Mouse (Mus musculus) embryonic facial prominence, embryonic 12.5 days (tissue): ENCODE measurements around the gene Arl3. TPM values are rescaled to one million over a fixed set of nuclear protein-coding genes. Genes with fewer than 3 reads are reported as not detected.

ENCODE experiments used
- ATAC-seq: fragments of 200-750 bp; cut with Nextera tagmentation; 2 replicates; pipeline ENCODE4 v1.8.0; 2017; ENCODE audit not compliant: insufficient number of reproducible peaks, insufficient read depth, low FRiP score, low TSS enrichment
- H3K27ac ChIP-seq: fragments of 300-500 bp; sonication (generic); 2 replicates; pipeline ENCODE4 v1.5.1; 2016; ENCODE audit warnings: mild to moderate bottlenecking
- H3K27me3 ChIP-seq: fragments of 300-500 bp; sonication (generic); 2 replicates; pipeline ENCODE4 v1.6.1; 2016; ENCODE audit warnings: mild to moderate bottlenecking, moderate library complexity
- H3K36me3 ChIP-seq: fragments of 300-500 bp; sonication (generic); 2 replicates; pipeline ENCODE4 v1.6.1; 2016; ENCODE audit warnings: mild to moderate bottlenecking
- H3K4me1 ChIP-seq: fragments of 300-500 bp; sonication (generic); 2 replicates; pipeline ENCODE4 v1.6.1; 2016
- H3K4me2 ChIP-seq: fragments of 300-500 bp; sonication (generic); replicated peaks from 2 replicates; pipeline ENCODE4 v1.6.1; 2016; ENCODE audit warnings: mild to moderate bottlenecking, moderate library complexity
- H3K4me3 ChIP-seq: fragments of 300-500 bp; sonication (generic); 2 replicates; pipeline ENCODE4 v1.5.1; 2016; ENCODE audit warnings: mild to moderate bottlenecking
- H3K9ac ChIP-seq: fragments of 300-500 bp; sonication (generic); 2 replicates; pipeline ENCODE4 v1.6.1; 2016; ENCODE audit warnings: mild to moderate bottlenecking, moderate library complexity
- H3K9me3 ChIP-seq: fragments of 300-500 bp; sonication (generic); 2 replicates; pipeline ENCODE4 v1.6.1; 2016; ENCODE audit warnings: mild to moderate bottlenecking, moderate library complexity
- WGBS: fragments of 180-500 bp; shearing (Covaris S2); methylation state at CpG from one replicate; pipeline ENCODE4 v1.1.7; 2016; 5-methylcytosine and 5-hydroxymethylcytosine counted together
- polyA plus RNA-seq: library from polyadenylated mRNA; unstranded; fragments of >200 nt; fragmentation: Nextera tagmentation; extraction: Ambion mirVana; gene quantifications from 2 replicates; pipeline ENCODE4 v1.2.1, GENCODE M21; 2016

Arl3 gene
- polyA plus RNA-seq, 1 experiment from 2014 or later, result 191 TPM

- no peak for ATAC-seq
- Histone ChIP-seq H3K4me1 (peaks cover 67% of the 10 kb centered on the region), H3K27ac (peak overlapping the region; percentile 91), H3K9ac (0 out of 2 replicates have a peak overlapping the region, but pooled peaks have one; percentile 5), H3K36me3 (0 out of 2 replicates have a peak, but pooled peaks cover 6% of the 10 kb centered on the region), H3K9me3 (no peaks in the 10 kb centered on the region), H3K4me2 (peak overlapping the region; percentile 35), H3K27me3 (no peaks in the 10 kb centered on the region), H3K4me3 (no peak overlapping the region)
- WGBS, result 4% methylated on average over 16 of the region's 16 CpGs
Measured at GRCm38 (mm10) chr19:46531071-46532030, 41.6 kb downstream of the Arl3 start.

- no peaks in the 10 kb centered on the region for H3K36me3 ChIP-seq
- ATAC-seq, result peak; percentile 24; the same call in 1 of the 2 replicates
- peak overlapping the region; percentile 35 for H3K4me2 ChIP-seq
- no peak overlapping the region for H3K9ac ChIP-seq
- H3K4me3 ChIP-seq, result no peak overlapping the region
- peaks cover 75% of the 10 kb centered on the region for H3K4me1 ChIP-seq
- no peaks in the 10 kb centered on the region for H3K27me3 ChIP-seq
- H3K9me3 ChIP-seq, result no peaks in the 10 kb centered on the region
- H3K27ac ChIP-seq, result peak overlapping the region; percentile 91
- WGBS, result 6% methylated on average over 8 of the region's 8 CpGs
Measured at GRCm38 (mm10) chr19:46530449-46530990, 42.5 kb downstream of the Arl3 start.

- Histone ChIP-seq H3K4me2 (peak overlapping the region; percentile 57), H3K4me1 (peaks cover 81% of the 10 kb centered on the region), H3K4me3 (no peak overlapping the region), H3K27ac (peak overlapping the region; percentile 91), H3K36me3 (no peaks in the 10 kb centered on the region), H3K9ac (peak overlapping the region; percentile 45; the same call in 1 of the 2 replicates), H3K27me3 (no peaks in the 10 kb centered on the region), H3K9me3 (no peaks in the 10 kb centered on the region)
- ATAC-seq, result no peak
- WGBS, result 9% methylated on average over 13 of the region's 13 CpGs
Measured at GRCm38 (mm10) chr19:46529601-46530448, 43.2 kb downstream of the Arl3 start.

DNA sequence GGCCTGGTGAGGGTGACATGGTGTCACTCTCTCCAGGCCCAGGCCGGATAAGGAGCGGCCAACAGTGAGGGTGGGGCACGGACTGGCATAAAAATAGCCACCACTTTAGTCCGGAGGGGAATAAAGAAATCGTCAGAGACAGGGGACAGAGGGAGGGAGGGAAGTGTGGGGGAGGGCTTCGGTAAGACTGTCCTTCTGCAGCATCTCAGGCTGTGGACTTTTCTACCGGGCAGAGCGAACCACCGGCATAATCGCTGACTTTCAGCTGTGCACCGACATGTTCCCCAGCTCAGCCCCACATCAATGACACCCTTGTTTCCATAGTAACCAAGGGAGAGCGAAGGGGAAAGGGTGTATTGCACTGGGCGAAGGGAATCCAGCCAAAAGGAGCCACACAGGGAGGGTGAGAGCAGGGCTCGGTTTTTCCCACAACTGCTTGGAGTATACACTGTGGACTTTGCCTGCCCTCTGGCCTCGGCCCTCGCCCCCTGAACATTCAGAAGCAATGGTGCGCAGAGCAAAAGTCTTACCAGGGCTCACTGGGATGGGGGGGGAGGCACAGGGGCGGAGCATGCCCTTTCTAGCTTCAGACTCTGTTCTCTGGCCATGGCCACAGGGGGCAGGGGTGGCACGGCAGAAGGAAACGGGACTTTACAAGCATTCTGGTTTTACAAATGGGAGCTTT, 44.3 kb downstream of the Arl3 start:
- Histone ChIP-seq H3K27ac (peak overlapping the region; percentile 91), H3K27me3 (no peaks in the 10 kb centered on the region), H3K9ac (peak overlapping the region; percentile 45; the same call in 1 of the 2 replicates), H3K36me3 (no peaks in the 10 kb centered on the region), H3K4me3 (peak overlapping the region; percentile 20), H3K4me1 (peaks cover 89% of the 10 kb centered on the region), H3K9me3 (no peaks in the 10 kb centered on the region), H3K4me2 (peak overlapping the region; percentile 57)
- 2% methylated on average over 20 of the region's 20 CpGs for WGBS
- peak; percentile 29; the same call in 1 of the 2 replicates for ATAC-seq

DNA sequence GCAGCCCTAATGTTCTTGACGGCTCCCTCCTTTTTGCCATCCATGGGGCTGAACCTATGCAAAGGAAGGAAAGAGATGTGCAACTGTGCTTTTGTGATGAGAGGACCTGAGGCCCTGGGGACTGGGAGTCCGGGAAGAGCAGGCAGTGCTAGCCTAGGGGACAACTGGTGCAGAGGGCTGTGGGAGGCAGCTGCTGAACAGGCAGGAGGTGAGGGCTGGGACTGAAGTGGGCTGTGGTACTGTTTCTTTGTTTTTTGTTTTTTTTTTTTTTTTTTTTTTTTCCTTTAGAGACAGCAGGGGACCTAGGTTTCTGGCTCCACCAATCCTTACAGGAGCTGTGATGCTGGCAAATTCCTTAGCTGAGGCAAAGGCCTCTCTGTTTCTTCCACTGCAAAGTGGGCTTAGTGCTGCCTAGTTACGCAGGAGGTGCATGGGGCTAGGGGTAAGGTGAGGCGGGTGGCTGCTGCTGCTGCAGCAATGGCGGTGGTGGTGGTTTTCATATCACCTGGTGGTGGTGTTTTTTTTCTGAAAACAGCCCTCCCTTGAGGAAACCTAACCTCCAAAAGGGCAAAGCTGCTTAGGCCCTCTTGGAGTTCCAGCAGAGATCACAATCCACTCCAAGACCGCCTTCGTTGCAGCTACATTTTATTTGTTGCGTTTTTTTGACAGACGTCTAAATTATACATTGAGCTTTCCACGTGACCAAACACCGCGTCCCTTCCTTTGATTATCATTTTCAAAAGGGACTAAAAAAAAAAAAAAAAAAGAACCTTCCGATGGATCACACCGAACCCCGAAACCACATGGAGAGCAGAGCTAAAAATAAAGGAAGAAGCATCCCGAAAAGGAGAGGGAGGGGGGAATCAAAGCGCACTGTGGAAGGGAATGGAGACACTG, 45.1 kb downstream of the Arl3 start:
- H3K27ac ChIP-seq, result peak overlapping the region; percentile 91
- peaks cover 89% of the 10 kb centered on the region for H3K4me1 ChIP-seq
- no peaks in the 10 kb centered on the region for H3K9me3 ChIP-seq
- H3K4me2 ChIP-seq, result peak overlapping the region; percentile 57
- H3K9ac ChIP-seq, result peak overlapping the region; percentile 45; the same call in 1 of the 2 replicates
- no peak for ATAC-seq
- H3K4me3 ChIP-seq, result peak overlapping the region; percentile 20; the same call in 1 of the 2 replicates
- WGBS, result 10% methylated on average over 17 of the region's 17 CpGs
- H3K36me3 ChIP-seq, result no peaks in the 10 kb centered on the region
- no peaks in the 10 kb centered on the region for H3K27me3 ChIP-seq

DNA sequence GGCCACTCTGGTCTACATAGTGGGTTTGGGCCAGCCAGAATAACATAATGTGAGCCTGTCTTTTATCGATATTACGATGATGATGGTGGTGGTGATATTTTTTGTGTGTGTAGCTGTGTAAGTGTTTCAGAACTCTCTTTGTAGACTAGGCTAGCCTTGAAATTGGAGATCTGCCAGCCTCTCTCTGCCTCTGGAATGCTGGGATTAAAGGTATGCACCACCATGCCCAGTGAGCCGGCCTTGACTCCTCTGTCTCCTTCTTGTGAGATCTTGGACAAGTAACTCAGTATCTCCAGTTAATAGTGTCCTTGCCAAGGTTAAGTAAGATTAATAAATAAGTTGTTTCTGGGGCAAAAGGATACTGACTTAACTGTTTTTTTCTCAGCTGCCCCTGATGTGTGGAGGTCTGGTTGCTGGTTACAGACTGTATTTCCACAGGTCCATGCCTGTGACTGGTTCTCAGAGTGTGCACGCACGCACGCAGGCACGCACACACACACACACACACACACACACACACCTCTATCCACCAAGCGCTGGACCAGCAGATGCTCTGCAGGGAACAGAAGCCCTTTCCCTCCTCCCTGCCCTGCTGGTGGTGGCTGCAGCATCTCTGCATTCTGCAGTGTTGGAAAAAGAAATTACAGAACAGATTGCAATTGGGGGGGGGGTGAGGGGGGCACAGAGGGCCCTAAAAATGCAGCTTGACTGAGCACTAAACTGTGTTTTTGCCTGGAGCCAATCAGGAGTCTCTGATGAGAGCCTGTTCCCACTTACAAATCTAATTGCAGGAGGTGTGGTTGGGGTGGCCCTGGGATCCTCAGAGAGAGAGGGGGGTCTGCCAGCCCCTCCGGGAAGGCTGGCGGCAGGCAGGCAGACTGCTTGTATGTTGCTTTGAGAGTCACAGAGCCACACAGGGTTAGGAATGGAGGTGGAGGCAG, 47.0 kb downstream of the Arl3 start:
- Histone ChIP-seq H3K4me3 (no peak overlapping the region), H3K27me3 (no peaks in the 10 kb centered on the region), H3K36me3 (no peaks in the 10 kb centered on the region), H3K9me3 (no peaks in the 10 kb centered on the region), H3K27ac (peak overlapping the region; percentile 57), H3K4me1 (peaks cover 74% of the 10 kb centered on the region), H3K4me2 (no peak overlapping the region; the same call in 1 of the 2 replicates), H3K9ac (no peak overlapping the region)
- no peak for ATAC-seq
- WGBS, result 37% methylated on average over 10 of the region's 10 CpGs

- Histone ChIP-seq H3K27me3 (no peaks in the 10 kb centered on the region), H3K4me3 (no peak overlapping the region), H3K27ac (peak overlapping the region; percentile 86), H3K9ac (peak overlapping the region; percentile 40; the same call in 1 of the 2 replicates), H3K9me3 (no peaks in the 10 kb centered on the region), H3K4me2 (peak overlapping the region; percentile 55), H3K36me3 (no peaks in the 10 kb centered on the region), H3K4me1 (peaks cover 70% of the 10 kb centered on the region)
- ATAC-seq, result no peak
- 28% methylated on average over 14 of the region's 14 CpGs for WGBS
Measured at GRCm38 (mm10) chr19:46524601-46525321, 48.2 kb downstream of the Arl3 start.

GRCm38 (mm10) chr19:46524152-46524544, 48.9 kb downstream of the Arl3 start:
- no peaks in the 10 kb centered on the region for H3K36me3 ChIP-seq
- H3K9me3 ChIP-seq, result no peaks in the 10 kb centered on the region
- peak overlapping the region; percentile 40; the same call in 1 of the 2 replicates for H3K9ac ChIP-seq
- peaks cover 68% of the 10 kb centered on the region for H3K4me1 ChIP-seq
- H3K27ac ChIP-seq, result peak overlapping the region; percentile 86
- peak overlapping the region; percentile 55 for H3K4me2 ChIP-seq
- ATAC-seq, result no peak
- H3K4me3 ChIP-seq, result peak overlapping the region; percentile 23
- 9% methylated on average over 6 of the region's 6 CpGs for WGBS
- H3K27me3 ChIP-seq, result no peaks in the 10 kb centered on the region
